Mouse (Mus musculus) adrenal gland, adult 2 months (tissue): ENCODE measurements around the gene Arhgef15. TPM values are rescaled to one million over a fixed set of nuclear protein-coding genes. Genes with fewer than 3 reads are reported as not detected.
"Not testable (repeated sequence)": the region's sequence is repeated elsewhere in the genome, so short reads cannot be mapped to it uniquely, and the experiment has no call there.

Source experiments
- DNase-seq: peaks from one replicate; pipeline ENCODE4 v3.0.0; 2021
- long read RNA-seq: library from polyadenylated mRNA; stranded (forward); transcript quantifications from one replicate; pipeline ENCODE4 v2.0.0, GENCODE M21; 2021
- polyA plus RNA-seq: library from polyadenylated mRNA; depleted of rRNA; stranded (reverse); fragments of >200 nt; gene quantifications from 2 replicates; pipeline ENCODE4 v1.2.3, GENCODE M21; 2012; rRNA removed
- total RNA-seq, 2 experiments: library from RNA; stranded (reverse); gene quantifications; 2 replicates each; pipeline ENCODE4 v1.2.3; 2021

Gene Arhgef15
- total RNA-seq (10 to 100 TPM; 15.2 to 21.6 TPM), polyA plus RNA-seq (133 and 183 TPM in 2 replicates)
- long read RNA-seq, full-length matches to known transcripts, result 6 of 17 reads
- long read RNA-seq, partial matches to known transcripts, result 7 of 17 reads
- long read RNA-seq, other reads (novel, unspliced or antisense), result 4 of 17 reads

GRCm38 (mm10) chr11:68957308-68957707 is at the start of gene Arhgef15:
Gene Arhgef15 (minus strand): TSS chr11:68957480.
- DNase-seq, result no peak

GRCm38 (mm10) chr11:69006575-69006974 is 49.3 kb upstream of the Arhgef15 start:
- DNase-seq, result not testable (repeated sequence)

GRCm38 (mm10) chr11:69005193-69005592 is 47.9 kb upstream of the Arhgef15 start:
- DNase-seq, result no peak

DNA sequence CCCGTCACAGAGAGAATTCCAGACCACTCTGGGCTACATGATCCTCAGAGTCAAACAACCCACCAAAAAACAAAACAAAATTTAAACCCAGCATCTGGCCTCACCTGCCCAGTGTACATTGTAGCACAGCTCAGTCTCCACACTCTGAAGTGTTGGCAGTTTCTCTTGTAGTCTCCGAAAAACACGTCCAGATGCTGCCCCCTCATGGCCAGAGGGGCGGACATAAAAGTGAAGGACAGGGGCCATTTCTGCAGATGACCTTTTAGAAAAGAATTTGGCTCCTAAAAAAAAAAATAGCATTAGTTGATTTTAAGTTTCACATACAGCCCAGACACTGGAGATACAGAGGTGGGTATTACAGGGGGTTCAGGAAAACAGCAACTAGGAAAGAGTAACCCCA is 46.3 kb upstream of the Arhgef15 start:
- DNase-seq, result peak; percentile 69

DNA sequence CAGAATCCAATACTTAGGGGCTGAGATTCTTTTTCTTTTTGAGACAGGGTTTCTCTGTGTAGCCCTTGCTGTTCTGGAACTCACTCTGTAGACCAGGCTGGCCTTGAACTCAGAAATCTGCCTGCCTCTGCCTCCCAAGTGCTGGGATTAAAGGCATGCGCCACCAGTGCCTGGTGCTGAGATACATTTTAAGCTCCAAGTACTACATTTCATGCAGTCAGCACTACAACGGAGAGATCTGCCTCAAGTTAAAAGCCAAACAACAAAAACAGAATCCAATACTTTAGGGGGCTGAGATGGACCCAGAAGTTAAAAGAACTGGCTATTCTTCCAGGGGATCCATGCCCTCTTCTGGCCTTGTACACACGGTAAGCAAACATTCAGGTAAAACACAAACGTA is 45.5 kb upstream of the Arhgef15 start:
- not testable (repeated sequence) for DNase-seq

DNA sequence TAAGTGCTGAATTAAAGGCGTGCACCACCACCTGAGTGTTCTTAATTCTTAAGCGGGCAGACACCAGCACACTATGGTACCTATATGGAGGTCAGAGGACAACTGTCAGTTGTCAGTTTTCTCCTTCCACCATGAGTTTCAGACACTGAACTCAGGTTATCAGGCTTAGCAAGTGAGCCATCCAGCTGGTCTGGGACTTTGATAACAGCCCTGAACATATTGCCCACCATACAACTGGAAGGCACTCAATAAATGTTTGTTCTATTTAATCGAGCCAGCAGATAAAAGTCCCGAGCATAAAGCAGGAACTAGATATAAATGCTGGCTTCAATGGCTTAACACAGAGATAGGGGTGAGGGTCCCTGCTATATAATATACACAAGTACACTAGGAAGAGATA is 39.8 kb upstream of the Arhgef15 start:
- no peak for DNase-seq

DNA sequence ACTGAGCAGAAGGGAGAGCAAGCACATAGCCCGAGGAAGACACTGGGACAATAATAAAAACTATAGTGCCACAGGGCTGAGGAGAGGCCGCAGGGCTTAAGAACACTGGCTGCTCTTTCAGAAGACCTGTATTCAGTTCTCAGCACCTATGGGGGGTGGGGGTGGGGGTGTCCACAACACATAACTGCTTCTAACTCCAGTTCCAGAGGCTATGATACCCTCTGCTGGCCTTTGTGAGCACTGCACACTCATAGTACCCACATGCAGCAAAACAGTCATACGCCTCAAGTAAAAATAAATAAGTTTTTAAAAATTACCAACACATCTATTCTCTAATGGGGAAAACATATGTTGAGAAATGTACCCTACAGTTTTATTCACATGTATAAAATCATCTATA is 37.1 kb upstream of the Arhgef15 start:
- DNase-seq, result no peak

DNA sequence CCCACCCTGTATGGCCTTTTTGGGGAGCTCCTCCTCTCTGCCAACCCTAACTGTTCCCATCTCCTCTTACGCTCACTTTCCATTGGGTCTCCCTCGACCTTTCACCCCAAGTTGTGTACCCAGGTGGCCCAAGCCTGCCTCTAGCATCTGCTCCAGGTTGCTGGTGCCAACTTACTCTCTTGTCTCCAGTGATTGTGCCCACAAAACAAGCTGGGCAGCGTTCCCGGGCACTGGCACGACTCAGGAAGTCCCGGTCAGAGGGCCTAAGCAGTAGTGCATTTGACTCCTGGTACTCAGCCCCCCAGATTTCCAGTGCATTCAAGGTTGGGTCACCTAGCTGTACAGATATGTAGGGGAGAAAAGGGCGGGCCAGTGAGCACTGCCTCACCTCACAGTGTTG is 35.8 kb upstream of the Arhgef15 start:
- DNase-seq, result no peak

- DNase-seq, result no peak
Measured at GRCm38 (mm10) chr11:68988341-68988740, 31.1 kb upstream of the Arhgef15 start.

- DNase-seq, result no peak
Measured at GRCm38 (mm10) chr11:68987365-68987882, 30.1 kb upstream of the Arhgef15 start.

DNA sequence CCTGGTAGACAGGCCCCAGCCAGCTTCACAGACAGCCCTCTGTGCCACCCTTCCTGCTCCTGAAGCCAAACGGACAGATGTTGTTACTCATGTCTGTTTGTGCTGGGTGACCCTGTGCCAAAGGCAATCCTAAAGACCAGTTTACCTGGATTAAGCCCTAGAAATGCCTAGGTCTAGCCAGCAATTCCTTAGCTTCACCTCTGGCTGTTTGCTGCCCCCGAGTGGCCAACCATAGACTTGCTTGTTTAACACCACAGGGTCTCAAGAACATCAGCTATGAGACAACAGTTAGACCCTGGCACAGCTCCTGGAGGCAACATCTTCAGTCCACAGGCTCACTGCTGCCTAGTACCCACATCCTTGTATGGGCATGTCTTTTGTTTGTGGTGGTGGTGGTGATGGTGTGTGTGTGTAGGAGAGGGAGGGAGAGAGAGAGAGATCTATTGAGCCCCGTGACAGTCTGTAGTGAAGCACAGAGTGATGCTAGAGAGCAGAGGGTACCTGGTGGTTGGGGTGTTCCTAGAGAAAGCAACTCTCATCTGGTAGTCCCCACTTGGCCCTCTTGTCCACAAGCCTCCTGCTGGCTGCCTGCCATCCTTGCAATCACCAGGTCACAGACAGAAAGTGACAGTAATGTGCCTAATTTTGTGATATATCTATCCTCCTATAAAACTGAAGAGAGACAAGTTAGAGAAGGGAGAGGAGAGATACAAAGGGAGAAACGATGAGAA is 25.5 kb upstream of the Arhgef15 start:
- peak; percentile 73 for DNase-seq

GRCm38 (mm10) chr11:68980919-68981318 is 23.6 kb upstream of the Arhgef15 start:
- DNase-seq, result no peak

DNA sequence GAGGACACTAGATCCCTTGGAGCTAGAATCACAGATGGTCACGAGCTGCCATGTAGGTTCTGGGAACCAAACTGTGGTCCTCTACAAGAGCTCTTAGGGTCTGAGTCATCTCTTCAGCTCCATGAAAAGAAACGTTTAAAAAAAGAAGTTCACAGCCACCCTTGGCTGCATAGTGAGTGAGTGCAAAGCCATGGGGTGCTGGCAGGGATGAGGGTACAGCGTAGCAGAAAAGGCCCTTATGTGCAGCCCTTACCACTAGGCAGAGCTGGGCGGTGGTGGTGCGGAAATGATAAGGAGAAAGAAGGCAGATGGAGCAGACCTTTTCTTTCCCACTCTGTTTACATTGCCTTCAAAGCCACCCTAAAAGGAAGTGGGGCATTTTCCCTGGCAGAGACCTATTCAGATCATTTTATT is 22.0 kb upstream of the Arhgef15 start:
- DNase-seq, result no peak

- DNase-seq, result no peak
Measured at GRCm38 (mm10) chr11:68975601-68976000, 18.3 kb upstream of the Arhgef15 start.

DNA sequence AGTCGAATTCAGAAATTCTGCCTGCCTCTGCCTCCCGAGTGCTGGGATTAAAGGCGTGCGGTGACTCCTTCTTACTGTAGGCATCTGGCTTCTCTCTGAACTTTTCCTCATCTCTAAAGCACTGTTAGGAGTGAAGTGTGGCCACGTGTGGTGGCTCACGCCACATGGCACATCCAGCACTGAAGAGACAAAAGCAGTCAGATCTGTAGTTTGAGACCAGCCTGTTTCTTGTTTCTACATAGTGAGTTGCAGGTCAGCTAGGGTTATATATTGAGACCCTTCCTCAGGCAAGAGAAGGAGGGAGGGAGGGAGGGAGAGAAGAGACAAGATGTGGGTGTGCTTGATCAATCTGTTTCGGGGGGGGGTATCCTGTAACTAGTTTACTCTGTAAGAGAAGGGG is 17.8 kb upstream of the Arhgef15 start, which contains the start of gene Rangrf:
Gene Rangrf, minus strand, starts transcription at position 101 of the 400 bp plus-strand sequence.
- no peak for DNase-seq

- DNase-seq, result no peak
Measured at GRCm38 (mm10) chr11:68974059-68974450, 16.8 kb upstream of the Arhgef15 start.

- peak; percentile 95 for DNase-seq
Measured at GRCm38 (mm10) chr11:68973250-68974058, 16.2 kb upstream of the Arhgef15 start.

GRCm38 (mm10) chr11:68970232-68970631 is 13.0 kb upstream of the Arhgef15 start:
- DNase-seq, result peak; percentile 59

DNA sequence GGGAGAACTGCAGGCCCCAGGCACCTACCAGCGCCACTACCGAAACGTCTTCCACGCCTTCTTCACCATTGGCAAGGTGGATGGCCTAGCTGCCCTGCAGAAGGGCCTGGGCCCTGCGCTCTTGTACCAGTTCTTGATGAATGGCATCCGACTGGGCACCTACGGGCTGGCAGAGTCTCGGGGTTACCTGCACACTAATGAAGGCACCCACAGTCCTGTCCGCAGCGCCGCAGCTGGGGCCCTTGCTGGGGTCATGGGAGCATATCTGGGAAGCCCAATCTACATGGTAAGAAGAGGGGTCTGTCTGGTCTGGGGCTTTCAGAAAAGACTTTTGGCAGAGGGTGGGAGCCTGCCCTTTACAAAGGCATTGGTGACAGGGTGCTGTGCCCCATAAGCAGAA is 11.5 kb upstream of the Arhgef15 start:
- no peak for DNase-seq

GRCm38 (mm10) chr11:68967337-68968282 is 10.3 kb upstream of the Arhgef15 start, which contains the start of gene Slc25a35:
Gene Slc25a35 (plus strand): TSS chr11:68968131.
- DNase-seq, result peak; percentile 95

DNA sequence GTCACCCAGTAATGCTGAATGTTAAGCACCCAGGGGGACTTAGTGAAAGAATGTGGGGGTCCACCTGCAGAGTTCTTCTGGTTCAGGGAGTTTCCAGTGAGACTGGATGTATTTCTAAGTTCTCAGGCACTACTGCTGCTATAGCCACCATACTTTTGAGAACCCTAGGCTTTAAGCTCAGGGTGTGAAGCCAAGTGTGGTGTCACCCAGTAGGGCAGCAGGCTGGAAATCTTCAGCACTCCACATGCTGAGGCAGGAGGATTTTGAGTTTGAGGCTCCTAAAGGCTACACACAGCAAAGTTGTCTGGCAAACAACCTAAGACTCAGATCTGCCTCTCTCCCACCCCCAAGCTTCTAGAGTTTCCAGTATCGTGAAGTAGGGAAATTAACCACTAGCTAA is 9.3 kb upstream of the Arhgef15 start:
- no peak for DNase-seq
